Mouse (Mus musculus): ENCODE results near the gene Olfr656.

Olfr656 gene

DNA sequence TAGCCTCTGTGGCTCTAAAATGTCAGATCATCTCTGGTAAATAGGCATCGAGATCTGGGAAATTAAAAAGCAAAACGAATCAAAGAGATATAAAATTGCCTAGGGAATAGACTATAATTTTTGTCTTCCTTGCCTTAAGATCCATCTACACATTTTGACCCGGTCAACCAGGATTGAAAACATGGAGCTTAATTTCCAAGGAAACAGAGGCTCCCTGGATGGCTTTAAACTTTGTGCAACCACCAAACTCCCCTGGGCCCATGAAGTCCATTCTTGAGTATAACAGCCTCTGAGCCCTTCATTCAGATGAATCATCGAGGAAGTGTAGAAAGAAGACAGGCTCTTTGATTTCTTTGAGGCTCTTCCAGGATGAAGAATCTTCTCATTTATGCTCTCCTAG, at the start of gene Olfr656:
Gene Olfr656, plus strand, starts transcription at position 301 of the 400 bp plus-strand sequence.
- DNase-seq (ENCODE audit: low spot score), result no peak

- no peak for DNase-seq (ENCODE audit: low spot score)
Measured at GRCm38 (mm10) chr7:104577014-104577413, 36.7 kb upstream of the Olfr656 start, which contains the start of gene Olfr653. Gene Olfr653, plus strand, starts transcription at chr7:104577314.

GRCm38 (mm10) chr7:104580846-104581245, 32.9 kb upstream of the Olfr656 start:
- DNase-seq (ENCODE audit: low spot score), result no peak

DNA sequence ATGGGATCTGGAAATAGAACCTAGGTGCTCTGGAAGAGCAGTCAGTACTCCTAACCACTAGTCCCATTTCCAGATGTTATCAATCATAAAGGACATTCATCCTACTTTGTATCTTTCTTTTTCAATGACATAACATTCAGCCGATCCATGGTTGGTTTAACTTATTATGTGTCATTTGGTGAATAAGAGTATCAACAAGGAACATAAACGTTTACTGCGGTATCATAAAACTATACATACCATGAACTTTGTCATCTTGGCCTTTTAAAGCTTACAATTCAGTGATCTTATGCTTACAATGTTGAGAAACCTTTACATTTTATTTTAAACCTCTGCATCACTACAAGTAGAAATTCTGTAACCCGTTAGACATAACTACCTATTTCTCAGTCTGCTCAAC, 32.3 kb upstream of the Olfr656 start:
- no peak for DNase-seq (ENCODE audit: low spot score)

DNA sequence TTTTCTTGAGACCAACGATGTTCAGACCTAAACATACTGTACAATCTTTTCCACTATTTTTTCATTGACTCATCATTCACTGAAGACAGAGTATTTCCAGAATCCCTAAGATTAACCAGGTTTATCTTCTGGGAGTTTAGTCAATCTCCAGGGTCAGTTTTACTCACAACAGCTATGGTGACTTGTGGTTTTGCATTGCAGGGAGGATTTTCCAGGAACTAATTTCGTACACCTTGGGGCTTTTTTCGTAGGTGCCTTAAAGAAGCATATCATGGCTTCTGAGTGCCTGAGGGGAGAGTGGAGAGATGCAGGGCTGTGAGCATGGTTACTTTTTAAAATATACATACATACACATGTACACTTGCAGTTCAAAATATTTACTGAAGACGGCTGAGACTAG, 27.0 kb upstream of the Olfr656 start, which contains the start of gene Olfr654:
Gene Olfr654, plus strand, starts transcription at position 301 of the 400 bp plus-strand sequence.
- no peak for DNase-seq (ENCODE audit: low spot score)

- DNase-seq (ENCODE audit: low spot score), result no peak
Measured at GRCm38 (mm10) chr7:104588274-104588673, 25.5 kb upstream of the Olfr656 start.

GRCm38 (mm10) chr7:104601679-104602078, 12.1 kb upstream of the Olfr656 start, which contains the start of gene Olfr655:
Gene Olfr655, minus strand, starts transcription at chr7:104601779.
- DNase-seq (ENCODE audit: low spot score), result no peak

GRCm38 (mm10) chr7:104603173-104603572, 10.6 kb upstream of the Olfr656 start:
- DNase-seq (ENCODE audit: low spot score), result no peak

GRCm38 (mm10) chr7:104604727-104605126, 9.0 kb upstream of the Olfr656 start:
- no peak for DNase-seq (ENCODE audit: low spot score)

GRCm38 (mm10) chr7:104624494-104624893, 10.7 kb downstream of the Olfr656 start, which contains the start of gene Olfr657:
Gene Olfr657, plus strand, starts transcription at chr7:104624794.
- no peak for DNase-seq (ENCODE audit: low spot score)

DNA sequence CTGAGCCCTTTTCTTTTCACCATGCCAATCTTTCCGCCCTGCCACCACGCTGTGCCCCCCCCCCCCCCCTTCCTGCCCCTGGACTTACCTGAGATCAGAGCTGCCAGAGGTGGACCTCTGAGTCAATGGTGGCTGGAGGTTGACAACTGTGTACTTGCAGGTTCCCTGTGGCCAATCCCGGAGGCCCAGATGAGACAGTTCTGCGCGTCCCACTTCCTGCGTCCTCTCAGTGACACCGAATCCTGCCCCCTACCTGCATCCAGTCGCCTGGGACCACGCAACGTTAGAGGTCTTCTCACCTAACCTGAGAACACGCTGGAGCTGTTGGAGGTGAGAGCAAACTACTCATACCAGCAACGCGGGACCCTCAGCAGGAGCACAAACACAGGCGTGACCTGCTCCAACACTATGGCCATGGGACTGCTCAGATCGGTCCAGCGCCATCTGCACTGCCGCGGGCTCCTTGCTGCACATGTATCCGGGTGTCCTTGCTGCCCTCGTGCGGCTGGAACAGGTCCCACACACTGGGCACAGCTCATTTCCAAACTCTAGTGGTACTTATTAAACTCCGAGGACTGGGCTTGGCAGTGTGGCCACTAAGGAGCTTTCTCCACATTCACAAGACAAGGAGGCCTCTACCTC, 33.2 kb downstream of the Olfr656 start, which contains the start of gene Olfr658:
Gene Olfr658, minus strand, starts transcription at position 465 of the 642 bp plus-strand sequence.
- DNase-seq (ENCODE audit: low spot score), result no peak

- no peak for DNase-seq (ENCODE audit: low spot score)
Measured at GRCm38 (mm10) chr7:104666453-104666852, 52.7 kb downstream of the Olfr656 start, which contains the start of gene Olfr659. Gene Olfr659, plus strand, starts transcription at chr7:104666753.
